Mouse (Mus musculus) neural tube, embryonic 11.5 days (tissue): ENCODE measurements at regions not wholly inside any gene's neighbourhood (a gene's known extent, or its start where the extent isn't known, plus 50 kb on each side); places are given as distances from the start of the nearest gene placed in this dataset.

Experiments used
- ATAC-seq: fragments of 200-750 bp; cut with Nextera tagmentation; 2 replicates; pipeline ENCODE4 v1.8.0; 2017; ENCODE audit warnings: moderate number of reproducible peaks, mild to moderate bottlenecking, moderate TSS enrichment, moderate library complexity; ENCODE audit not compliant: insufficient read depth, low FRiP score, low TSS enrichment
- DNase-seq: peaks from one replicate; pipeline ENCODE4 v3.0.0-alpha.2; 2015; ENCODE audit warnings: low spot score
- H3K27ac ChIP-seq: fragments of 300-500 bp; sonication (generic); 2 replicates; pipeline ENCODE4 v1.5.1; 2014; ENCODE audit warnings: low read depth, mild to moderate bottlenecking, low read length
- H3K27me3 ChIP-seq: fragments of 300-500 bp; sonication (generic); 2 replicates; pipeline ENCODE4 v1.6.1; 2014; ENCODE audit warnings: mild to moderate bottlenecking, low read length, mixed read lengths; ENCODE audit not compliant: control insufficient read depth, insufficient read depth
- H3K36me3 ChIP-seq: fragments of 300-500 bp; sonication (generic); 2 replicates; pipeline ENCODE4 v1.6.1; 2014; ENCODE audit warnings: mild to moderate bottlenecking, low read length, moderate library complexity, mixed read lengths; ENCODE audit not compliant: control insufficient read depth, insufficient read depth
- H3K4me1 ChIP-seq: fragments of 300-500 bp; sonication (generic); 2 replicates; pipeline ENCODE4 v1.6.1; 2014; ENCODE audit warnings: low read length, mixed read lengths; ENCODE audit not compliant: control insufficient read depth, insufficient read depth
- H3K4me2 ChIP-seq: fragments of 300-500 bp; sonication (generic); 2 replicates; pipeline ENCODE4 v1.6.1; 2014; ENCODE audit warnings: low read depth, mild to moderate bottlenecking, moderate library complexity
- H3K4me3 ChIP-seq: fragments of 300-500 bp; sonication (generic); 2 replicates; pipeline ENCODE4 v1.5.1; 2014; ENCODE audit warnings: low read depth, low read length
- H3K9ac ChIP-seq: fragments of 300-500 bp; sonication (generic); 2 replicates; pipeline ENCODE4 v1.6.1; 2014; ENCODE audit warnings: mild to moderate bottlenecking, low read length
- H3K9me3 ChIP-seq: fragments of 300-500 bp; sonication (generic); 2 replicates; pipeline ENCODE4 v1.6.1; 2016; ENCODE audit warnings: low read length; ENCODE audit not compliant: control insufficient read depth
- WGBS: fragments of 180-500 bp; shearing (Covaris S2); extraction: QIAGEN DNeasy Blood & Tissue Kit; methylation state at CpG from one replicate; pipeline ENCODE4 v1.1.7; 2014; 5-methylcytosine and 5-hydroxymethylcytosine counted together

DNA sequence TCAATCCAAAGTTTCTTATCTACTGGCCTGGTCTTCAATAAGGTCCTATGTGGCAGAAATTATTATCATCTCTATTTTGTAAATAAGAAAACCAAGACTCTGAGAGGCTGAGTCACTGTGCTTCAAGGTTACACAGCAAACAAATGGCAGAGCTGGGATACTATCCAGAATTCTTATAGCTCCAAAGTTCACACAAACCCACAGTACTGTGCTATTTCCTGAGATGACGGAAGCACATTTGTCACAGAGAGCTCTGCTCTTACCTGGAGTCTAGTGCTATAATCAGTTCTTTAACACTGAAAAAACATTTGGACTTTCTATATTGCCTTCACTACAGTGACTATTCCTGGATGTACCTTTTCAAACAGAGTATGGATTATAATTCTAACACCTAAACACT is 654.7 kb upstream of the Brinp1 start:
- Histone ChIP-seq H3K27me3 (no peaks in the 10 kb centered on the region), H3K9me3 (no peaks in the 10 kb centered on the region), H3K9ac (no peak overlapping the region), H3K4me1 (no peaks in the 10 kb centered on the region), H3K4me3 (no peak overlapping the region), H3K4me2 (no peak overlapping the region), H3K27ac (no peak overlapping the region), H3K36me3 (no peaks in the 10 kb centered on the region)
- 97% methylated on average over 1 of the region's 1 CpGs for WGBS
- ATAC-seq (no peak), DNase-seq (no peak)

DNA sequence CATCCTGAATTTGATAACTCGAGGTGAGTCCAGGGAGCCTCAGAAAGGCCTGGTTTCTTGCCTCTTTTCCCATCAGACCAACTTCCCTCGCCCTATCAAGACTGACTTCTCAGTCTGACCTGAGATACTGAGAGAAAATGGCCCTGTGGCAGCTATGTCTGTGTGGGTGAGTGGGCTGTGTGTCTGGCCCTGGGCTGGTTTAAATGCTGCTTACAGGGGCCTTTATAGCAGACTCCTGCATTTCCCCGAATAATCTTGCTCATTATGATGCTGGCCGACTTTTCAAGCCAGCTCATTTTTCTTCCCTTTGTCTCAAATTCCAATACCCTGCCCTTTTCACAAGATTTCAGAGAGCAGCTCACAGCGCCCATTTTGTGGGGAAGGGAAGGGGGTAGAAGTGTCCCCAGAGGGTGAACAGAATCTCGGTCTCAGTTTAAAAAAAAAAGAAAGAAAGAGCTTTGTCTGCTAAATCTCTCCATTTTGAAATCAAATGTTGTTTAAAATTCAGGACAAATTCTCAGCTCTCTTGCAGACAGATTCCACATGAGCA is 642.9 kb upstream of the Brinp1 start:
- Histone ChIP-seq H3K4me2 (no peak overlapping the region), H3K9me3 (no peaks in the 10 kb centered on the region), H3K4me1 (no peaks in the 10 kb centered on the region), H3K4me3 (no peak overlapping the region), H3K9ac (no peak overlapping the region), H3K36me3 (no peaks in the 10 kb centered on the region), H3K27me3 (no peaks in the 10 kb centered on the region), H3K27ac (no peak overlapping the region)
- DNase-seq (peak; percentile 41), ATAC-seq (peak; percentile 35; the same call in 1 of the 2 replicates)
- WGBS: 54% methylated on average over 6 of the region's 6 CpGs

DNA sequence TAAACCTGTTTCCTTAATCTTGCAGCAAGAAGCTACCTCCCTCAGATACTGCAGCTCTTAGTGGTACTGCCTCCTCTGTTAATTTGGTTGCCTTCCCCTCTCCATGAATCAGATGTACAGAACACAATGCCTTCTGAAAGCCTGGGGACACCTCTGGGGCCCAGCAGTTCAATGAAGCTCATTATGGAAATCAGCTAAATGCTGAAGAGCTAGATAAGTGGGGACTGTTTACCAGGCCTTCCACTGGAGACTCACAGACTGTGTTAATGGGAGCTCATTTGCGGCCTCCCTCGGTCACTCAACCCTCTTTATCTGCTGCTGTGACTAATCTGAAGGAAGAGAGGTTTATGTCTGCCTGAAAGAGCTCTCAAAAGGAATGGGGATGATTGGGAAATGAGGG is 639.8 kb upstream of the Brinp1 start:
- Histone ChIP-seq H3K27ac (no peak overlapping the region), H3K9ac (no peak overlapping the region), H3K4me2 (no peak overlapping the region), H3K4me3 (no peak overlapping the region), H3K9me3 (no peaks in the 10 kb centered on the region), H3K4me1 (no peaks in the 10 kb centered on the region), H3K27me3 (no peaks in the 10 kb centered on the region), H3K36me3 (no peaks in the 10 kb centered on the region)
- 50% methylated on average over 2 of the region's 2 CpGs for WGBS
- no peak for DNase-seq
- 0 out of 2 replicates have a peak, but pooled peaks have one; percentile 36 for ATAC-seq

DNA sequence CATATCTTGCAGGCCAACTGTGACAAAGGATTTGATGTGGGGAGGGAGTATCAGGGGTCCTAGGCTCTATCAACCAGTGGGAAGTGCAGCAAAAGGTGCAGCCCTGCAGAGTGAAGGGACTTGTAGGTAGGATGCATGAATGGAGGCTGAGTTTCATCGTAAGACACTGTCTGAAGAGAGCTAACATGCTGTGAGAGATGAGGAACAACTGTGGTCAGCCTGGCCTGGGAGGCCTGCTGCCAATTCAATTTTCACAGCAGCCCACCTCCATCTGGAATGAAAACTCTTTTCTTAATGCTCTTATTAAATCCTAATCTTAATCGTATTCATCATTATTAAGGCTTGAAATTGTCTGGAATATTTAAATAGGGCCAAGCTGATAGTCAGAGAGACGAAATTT is 622.1 kb upstream of the Brinp1 start:
- Histone ChIP-seq H3K4me3 (no peak overlapping the region), H3K9me3 (no peaks in the 10 kb centered on the region), H3K36me3 (no peaks in the 10 kb centered on the region), H3K27ac (no peak overlapping the region), H3K4me2 (no peak overlapping the region), H3K4me1 (no peaks in the 10 kb centered on the region), H3K9ac (no peak overlapping the region), H3K27me3 (no peaks in the 10 kb centered on the region)
- ATAC-seq (no peak), DNase-seq (no peak)
- 85% methylated on average over 3 of the region's 3 CpGs for WGBS

DNA sequence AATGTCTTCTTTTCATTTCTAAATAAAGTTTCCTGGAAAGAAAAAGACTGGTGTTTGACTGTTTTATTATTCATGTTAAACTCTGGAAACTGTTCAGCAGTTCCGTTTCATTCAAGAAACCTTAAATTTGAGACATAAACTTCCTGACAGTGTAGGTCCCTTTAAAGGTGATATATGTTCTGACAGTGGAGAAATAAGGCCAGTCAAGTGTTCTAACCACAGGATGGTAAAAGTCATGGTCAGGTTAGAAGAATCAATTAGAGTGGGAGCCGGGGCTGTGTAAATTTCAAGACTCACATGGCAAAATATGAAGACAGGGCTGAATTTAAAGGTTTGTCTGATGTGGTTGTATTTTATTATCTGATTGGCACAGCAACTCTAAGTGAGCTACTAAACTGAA is 593.9 kb upstream of the Brinp1 start:
- DNase-seq: no peak
- H3K9me3 ChIP-seq: no peaks in the 10 kb centered on the region
- WGBS: 78% methylated on average over 2 of the region's 2 CpGs
- no peak overlapping the region for H3K4me2 ChIP-seq
- no peak overlapping the region for H3K4me3 ChIP-seq
- H3K9ac ChIP-seq: no peak overlapping the region
- no peak for ATAC-seq
- no peak overlapping the region for H3K27ac ChIP-seq
- no peaks in the 10 kb centered on the region for H3K27me3 ChIP-seq
- no peaks in the 10 kb centered on the region for H3K4me1 ChIP-seq
- no peaks in the 10 kb centered on the region for H3K36me3 ChIP-seq

DNA sequence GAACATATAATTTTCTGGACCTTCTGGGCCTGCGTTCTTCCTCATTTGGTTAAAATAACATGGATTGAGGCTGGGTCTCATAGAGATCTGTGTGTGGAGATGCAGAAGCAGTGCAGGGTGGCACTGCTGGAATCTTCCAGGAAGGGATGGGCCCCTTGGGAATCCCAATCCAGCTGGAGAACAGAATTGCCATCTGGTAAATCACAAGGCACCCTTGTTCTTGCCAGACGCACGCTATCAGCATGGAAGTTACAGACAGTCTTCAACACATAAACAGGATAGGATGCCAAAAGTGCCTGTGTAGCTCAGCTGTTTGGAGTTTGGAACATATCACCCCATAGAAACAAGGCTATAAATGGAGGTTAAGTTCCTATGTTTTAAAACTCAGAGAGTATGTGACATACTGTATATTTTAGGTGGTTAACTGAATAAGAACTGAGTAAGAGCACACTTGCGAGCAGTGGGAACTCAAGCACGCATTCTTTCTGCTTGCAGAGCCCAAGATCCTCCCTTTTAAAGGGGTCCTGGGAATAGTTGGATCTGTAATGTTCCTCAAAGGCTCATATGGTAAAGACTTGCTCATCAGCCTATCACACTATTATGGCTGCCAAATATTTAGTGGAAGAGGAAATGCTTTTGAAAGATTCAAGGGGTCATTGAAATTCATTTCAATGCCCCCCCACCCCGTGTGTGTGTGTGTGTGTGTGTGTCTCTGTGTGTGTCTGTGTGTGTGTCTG is 584.1 kb upstream of the Brinp1 start:
- no peak overlapping the region for H3K27ac ChIP-seq
- DNase-seq: no peak
- no peak overlapping the region for H3K9ac ChIP-seq
- no peak overlapping the region for H3K4me3 ChIP-seq
- no peaks in the 10 kb centered on the region for H3K27me3 ChIP-seq
- H3K4me2 ChIP-seq: no peak overlapping the region
- no peaks in the 10 kb centered on the region for H3K36me3 ChIP-seq
- no peak for ATAC-seq
- WGBS: 76% methylated on average over 6 of the region's 6 CpGs
- H3K9me3 ChIP-seq: no peaks in the 10 kb centered on the region
- no peaks in the 10 kb centered on the region for H3K4me1 ChIP-seq

DNA sequence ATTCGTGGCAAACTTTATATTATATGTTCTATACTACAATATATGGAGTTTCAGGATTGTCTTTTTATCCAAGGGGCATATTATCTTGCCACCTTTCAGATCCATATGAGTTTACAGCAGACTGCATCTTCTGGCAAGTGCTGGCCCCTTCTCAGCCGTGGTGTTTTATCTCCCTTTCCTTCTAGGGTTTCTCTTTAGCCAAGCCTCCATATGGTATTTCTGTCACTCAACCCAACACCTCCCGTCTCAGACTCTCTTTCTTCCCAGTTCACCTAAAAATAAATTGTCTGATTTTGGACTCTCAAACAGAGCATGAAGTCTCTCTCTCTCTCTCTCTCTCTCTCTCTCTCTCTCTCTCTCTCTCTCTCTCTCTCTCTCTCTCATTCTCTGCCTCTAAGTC is 578.9 kb upstream of the Brinp1 start:
- no peaks in the 10 kb centered on the region for H3K9me3 ChIP-seq
- no peak overlapping the region for H3K27ac ChIP-seq
- H3K4me1 ChIP-seq: no peaks in the 10 kb centered on the region
- ATAC-seq: no peak
- DNase-seq: no peak
- no peaks in the 10 kb centered on the region for H3K27me3 ChIP-seq
- H3K4me2 ChIP-seq: no peak overlapping the region
- no peak overlapping the region for H3K4me3 ChIP-seq
- no peak overlapping the region for H3K9ac ChIP-seq
- WGBS: 59% methylated on average over 3 of the region's 3 CpGs
- H3K36me3 ChIP-seq: no peaks in the 10 kb centered on the region

DNA sequence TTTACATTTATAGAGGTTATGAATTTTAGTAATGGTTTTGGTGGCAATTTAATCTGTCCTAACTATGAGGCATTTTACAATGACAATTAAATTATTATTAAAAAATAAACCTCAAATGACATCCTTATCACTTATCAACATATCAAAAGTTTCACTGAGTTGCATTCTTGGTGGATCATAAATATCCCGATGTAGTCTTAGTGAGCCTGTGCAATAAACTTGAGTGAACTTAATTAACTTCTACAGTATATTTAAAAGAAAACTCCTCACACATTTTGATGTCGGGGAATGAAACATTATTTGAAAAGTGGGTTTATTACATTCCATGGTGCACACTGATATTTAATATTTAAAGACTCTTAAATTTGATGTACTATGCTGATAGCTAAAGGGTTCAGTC is 568.9 kb upstream of the Brinp1 start:
- 88% methylated on average over 2 of the region's 2 CpGs for WGBS
- H3K27ac ChIP-seq: no peak overlapping the region
- H3K4me1 ChIP-seq: no peaks in the 10 kb centered on the region
- no peaks in the 10 kb centered on the region for H3K36me3 ChIP-seq
- H3K9me3 ChIP-seq: no peaks in the 10 kb centered on the region
- no peaks in the 10 kb centered on the region for H3K27me3 ChIP-seq
- no peak overlapping the region for H3K9ac ChIP-seq
- H3K4me2 ChIP-seq: no peak overlapping the region
- DNase-seq: no peak
- no peak overlapping the region for H3K4me3 ChIP-seq
- ATAC-seq: no peak

DNA sequence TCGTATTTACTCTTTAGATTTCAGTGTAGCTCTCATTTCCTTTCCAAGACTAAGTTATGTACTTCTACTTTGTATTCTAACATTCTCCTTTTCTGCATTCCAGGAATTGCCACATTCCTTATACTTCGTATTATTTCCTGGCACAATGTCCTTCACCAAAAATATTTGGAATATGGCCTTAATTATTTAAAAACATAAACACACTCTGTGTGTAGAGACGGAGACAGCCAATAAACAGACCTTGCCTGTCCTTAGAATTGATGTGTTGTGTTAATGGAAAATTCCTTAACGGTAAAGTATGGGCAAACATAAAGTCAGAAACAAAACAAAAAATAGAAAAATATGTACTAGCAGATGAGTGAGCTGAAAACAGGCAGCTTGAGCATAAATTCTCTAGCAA is 554.1 kb upstream of the Brinp1 start:
- WGBS: 87% methylated on average over 4 of the region's 4 CpGs
- Histone ChIP-seq H3K4me2 (no peak overlapping the region), H3K27ac (no peak overlapping the region), H3K4me3 (no peak overlapping the region), H3K9me3 (no peaks in the 10 kb centered on the region), H3K36me3 (no peaks in the 10 kb centered on the region), H3K9ac (no peak overlapping the region), H3K4me1 (no peaks in the 10 kb centered on the region), H3K27me3 (no peaks in the 10 kb centered on the region)
- no peak for ATAC-seq
- DNase-seq: no peak
